Mouse (Mus musculus) heart, postnatal 0 days (tissue): Measurements from ENCODE around the gene Sdcbp2.

Experiments used
- CTCF ChIP-seq: IDR thresholded peaks from 2 replicates; pipeline ENCODE4 v1.5.1; 2016; ENCODE audit warnings: antibody characterized with exemption, control low read depth, low read depth
- EP300 ChIP-seq: IDR thresholded peaks from 2 replicates; pipeline ENCODE4 v1.6.1; 2016; ENCODE audit warnings: antibody characterized with exemption, low read depth

- TF ChIP-seq CTCF (no peak), EP300 (no peak)
These were observed 31.2 kb downstream of the Sdcbp2 start for GRCm38 (mm10) chr2:151603630-151604029.
